Mouse (Mus musculus) CH12.LX (cell line): ENCODE data around the gene Lsm10.

Source experiments
- EP300 ChIP-seq: IDR thresholded peaks from 2 replicates; pipeline ENCODE4 v1.6.1; 2011; ENCODE audit warnings: low read length, improper control_type of control experiment
- MXI1 ChIP-seq: IDR thresholded peaks from 2 replicates; pipeline ENCODE4 v1.6.1; 2011; ENCODE audit warnings: mild to moderate bottlenecking, low read depth, low read length, improper control_type of control experiment
- RCOR1 ChIP-seq: conservative IDR thresholded peaks from 2 replicates; pipeline ENCODE4 v1.6.1; 2012; ENCODE audit warnings: low read depth, mild to moderate bottlenecking, inconsistent platforms, low read length, improper control_type of control experiment

DNA sequence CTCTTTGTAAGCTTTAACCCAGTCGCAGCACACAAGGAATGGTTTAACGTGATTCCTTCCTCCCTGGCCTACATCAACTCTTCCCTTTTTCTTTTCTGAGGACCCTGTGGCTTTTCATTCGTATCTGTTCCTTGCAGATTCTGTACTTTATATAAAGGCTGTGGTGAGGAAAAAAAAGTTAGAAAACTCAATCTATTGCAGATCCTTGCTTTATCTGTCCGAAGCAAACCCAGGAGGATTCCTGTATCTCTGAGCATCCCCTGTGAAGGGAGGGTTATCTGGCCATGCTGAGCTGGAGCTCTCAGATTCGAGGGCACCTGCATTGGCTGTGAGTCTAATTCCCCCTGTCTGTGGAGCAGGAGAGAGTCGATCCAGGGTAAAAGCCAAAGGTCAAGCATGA is 27.6 kb upstream of the Lsm10 start:
- TF ChIP-seq RCOR1 (no peak), EP300 (no peak), MXI1 (no peak)
